Mouse (Mus musculus) lung, postnatal 0 days (tissue): ENCODE measurements around the gene Ncoa3. TPM values are rescaled to one million over a fixed set of nuclear protein-coding genes. Genes with fewer than 3 reads are reported as not detected.

ENCODE experiments used
- ATAC-seq: fragments of 200-750 bp; cut with Nextera tagmentation; 2 replicates; pipeline ENCODE4 v1.8.0; 2017; ENCODE audit warnings: moderate library complexity
- DNase-seq: peaks from one replicate; pipeline ENCODE4 v3.0.0-alpha.2; 2016; ENCODE audit warnings: low spot score
- H3K27ac ChIP-seq: fragments of 300-500 bp; sonication (generic); 2 replicates; pipeline ENCODE4 v1.5.1; 2014; ENCODE audit warnings: antibody characterized with exemption, mild to moderate bottlenecking, low read length, mixed read lengths
- H3K27me3 ChIP-seq: fragments of 300-500 bp; sonication (generic); replicated peaks from 2 replicates; pipeline ENCODE4 v1.6.1; 2014; ENCODE audit warnings: low read length, mixed read lengths; ENCODE audit not compliant: insufficient read depth
- H3K36me3 ChIP-seq: fragments of 300-500 bp; sonication (generic); 2 replicates; pipeline ENCODE4 v1.6.1; 2014; ENCODE audit warnings: low read length, mixed read lengths; ENCODE audit not compliant: insufficient read depth
- H3K4me1 ChIP-seq: fragments of 300-500 bp; sonication (generic); 2 replicates; pipeline ENCODE4 v1.6.1; 2014; ENCODE audit warnings: antibody characterized with exemption, low read depth, low read length, mixed read lengths; ENCODE audit not compliant: insufficient read depth
- H3K4me2 ChIP-seq: fragments of 300-500 bp; sonication (generic); replicated peaks from 2 replicates; pipeline ENCODE4 v1.6.1; 2014; ENCODE audit warnings: low read depth, mild to moderate bottlenecking, low read length, moderate library complexity, mixed read lengths
- H3K4me3 ChIP-seq: fragments of 300-500 bp; sonication (generic); 2 replicates; pipeline ENCODE4 v1.5.1; 2014; ENCODE audit warnings: low read depth, low read length
- H3K9ac ChIP-seq: fragments of 300-500 bp; sonication (generic); replicated peaks from 2 replicates; pipeline ENCODE4 v1.6.1; 2014; ENCODE audit warnings: low read depth, mild to moderate bottlenecking
- H3K9me3 ChIP-seq: fragments of 300-500 bp; sonication (generic); 2 replicates; pipeline ENCODE4 v1.6.1; 2016; ENCODE audit warnings: low read length, mixed read lengths
- CTCF ChIP-seq: IDR thresholded peaks from 2 replicates; pipeline ENCODE4 v1.5.1; 2016; ENCODE audit warnings: antibody characterized with exemption, mild to moderate bottlenecking
- EP300 ChIP-seq: IDR thresholded peaks from 2 replicates; pipeline ENCODE4 v1.6.1; 2016; ENCODE audit warnings: antibody characterized with exemption, mild to moderate bottlenecking, control low read depth
- WGBS: fragments of 180-500 bp; shearing (Covaris S2); extraction: QIAGEN DNeasy Blood & Tissue Kit; methylation state at CpG from one replicate; pipeline ENCODE4 v1.1.7; 2014; 5-methylcytosine and 5-hydroxymethylcytosine counted together
- polyA plus RNA-seq: library from polyadenylated mRNA; unstranded; fragments of >200 nt; fragmentation: Nextera tagmentation; extraction: Ambion mirVana; gene quantifications from 2 replicates; pipeline ENCODE4 v1.2.1, GENCODE M21; 2015

Gene Ncoa3
- polyA plus RNA-seq, 1 experiment from 2014 or later = 8.5 TPM

DNA sequence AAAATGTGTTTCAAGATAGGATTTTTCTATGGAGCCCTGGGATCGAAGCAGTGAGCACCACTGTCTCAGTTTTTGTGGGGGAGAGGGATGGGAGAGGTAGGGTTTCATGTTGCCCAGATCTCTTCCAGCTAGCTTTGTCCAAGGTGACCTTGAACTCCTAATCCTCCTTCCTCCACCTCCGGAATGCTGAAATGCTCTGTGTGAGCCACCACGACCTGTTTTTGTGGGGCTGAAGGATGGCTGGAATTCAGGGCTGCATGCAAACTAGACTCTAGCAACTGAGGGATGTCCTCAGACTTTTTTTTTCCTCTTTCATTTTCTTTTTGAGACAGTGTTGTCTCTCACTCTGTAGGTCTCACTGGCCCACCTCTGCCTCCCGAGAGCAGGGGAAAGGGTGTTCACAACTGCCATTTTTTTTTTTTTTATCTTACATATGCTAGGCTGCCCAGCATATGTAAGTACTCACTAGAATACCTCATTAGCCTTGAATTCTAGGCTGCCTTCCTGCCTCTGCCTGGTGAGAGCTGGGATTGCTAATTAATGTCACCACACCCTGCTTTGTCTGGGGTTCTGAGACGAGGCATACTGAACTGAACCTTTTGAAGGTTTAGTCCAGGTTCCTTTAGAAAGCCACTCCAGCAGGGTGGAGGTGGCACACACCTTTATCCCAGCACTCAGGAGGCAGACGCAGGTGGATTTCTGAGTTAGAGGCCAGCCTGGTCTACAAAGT, 11.0 kb upstream of the Ncoa3 start:
- H3K9ac ChIP-seq = no peak overlapping the region
- H3K4me3 ChIP-seq = no peak overlapping the region
- WGBS = 55% methylated on average over 6 of the region's 6 CpGs
- no peaks in the 10 kb centered on the region for H3K9me3 ChIP-seq
- no peak for ATAC-seq
- DNase-seq = no peak
- H3K4me2 ChIP-seq = no peak overlapping the region
- no peaks in the 10 kb centered on the region for H3K36me3 ChIP-seq
- TF ChIP-seq EP300 = no peak
- TF ChIP-seq CTCF = no peak
- no peaks in the 10 kb centered on the region for H3K27me3 ChIP-seq
- H3K4me1 ChIP-seq = 0 out of 2 replicates have a peak, but pooled peaks cover 3% of the 10 kb centered on the region
- no peak overlapping the region for H3K27ac ChIP-seq

DNA sequence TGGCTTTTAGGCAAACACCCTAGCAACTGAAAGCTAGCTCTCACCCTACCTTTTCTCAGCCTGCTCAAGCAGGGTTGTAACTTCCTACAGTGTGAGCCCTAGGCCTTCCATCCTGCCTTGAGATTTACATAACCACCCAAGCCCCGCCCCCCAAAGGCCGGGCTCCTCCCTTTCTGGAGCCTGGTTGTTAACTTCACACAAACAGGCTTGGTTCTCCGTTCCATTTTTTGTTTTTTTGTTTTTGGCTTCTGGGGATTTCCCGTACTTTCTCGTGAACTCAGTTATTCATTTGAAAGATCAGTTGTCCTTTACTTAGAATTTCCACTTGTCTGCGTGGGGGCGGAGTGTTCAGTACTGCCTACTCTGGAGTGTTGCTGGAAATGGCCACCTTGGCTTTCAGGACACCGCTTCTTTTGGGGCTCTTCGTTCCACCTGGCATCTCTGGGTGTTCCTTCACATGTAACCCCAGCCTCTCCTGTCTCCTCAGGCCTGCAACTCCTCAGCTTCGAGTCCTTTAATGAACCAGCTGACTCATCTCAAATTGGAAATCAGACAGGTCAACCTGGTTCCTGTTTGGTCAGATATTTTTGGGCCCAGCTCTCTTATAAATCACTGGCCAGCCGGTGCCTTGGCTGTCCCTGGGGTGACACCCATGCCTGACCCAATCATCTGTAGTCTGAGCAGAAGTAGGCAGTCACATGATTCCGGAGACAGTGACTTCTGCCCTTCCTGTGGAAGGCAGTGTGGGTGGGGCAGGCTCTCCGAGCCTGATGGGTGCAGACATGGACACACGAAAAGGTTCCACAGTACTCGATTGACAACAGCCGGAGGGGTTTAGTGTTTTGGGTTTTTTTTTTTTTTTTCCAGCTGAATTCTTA, 9.7 kb upstream of the Ncoa3 start:
- Histone ChIP-seq H3K36me3 (no peaks in the 10 kb centered on the region), H3K4me3 (no peak overlapping the region), H3K9ac (no peak overlapping the region), H3K27me3 (no peaks in the 10 kb centered on the region), H3K9me3 (no peaks in the 10 kb centered on the region), H3K4me2 (no peak overlapping the region), H3K4me1 (0 out of 2 replicates have a peak, but pooled peaks cover 3% of the 10 kb centered on the region), H3K27ac (peak overlapping the region; percentile 66)
- ATAC-seq (peak; percentile 92), DNase-seq (peak; percentile 83)
- WGBS = 45% methylated on average over 16 of the region's 16 CpGs
- TF ChIP-seq EP300 (peak; percentile 68), CTCF (no peak)

DNA sequence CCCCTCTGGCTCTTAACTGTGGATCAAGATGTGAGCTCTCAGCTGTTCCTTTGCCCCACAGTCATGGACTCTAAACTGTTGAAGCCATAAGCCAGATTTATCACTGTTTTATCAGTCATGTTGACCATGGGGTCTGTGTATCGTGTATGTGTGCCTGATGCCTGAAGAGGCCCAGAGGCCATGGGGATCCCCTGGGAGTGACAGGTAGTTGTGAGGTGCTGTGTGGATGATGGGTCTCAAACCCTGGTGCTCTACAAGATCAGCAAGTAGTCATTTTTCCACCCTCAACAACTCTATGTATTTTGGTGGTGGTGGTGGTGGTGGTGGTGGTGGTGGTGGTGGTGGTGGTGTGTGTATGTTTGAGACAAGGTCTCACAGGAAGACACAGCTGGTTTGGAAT, 8.1 kb upstream of the Ncoa3 start:
- H3K27me3 ChIP-seq = no peaks in the 10 kb centered on the region
- H3K9me3 ChIP-seq = no peaks in the 10 kb centered on the region
- H3K36me3 ChIP-seq = no peaks in the 10 kb centered on the region
- no peak overlapping the region for H3K9ac ChIP-seq
- H3K4me1 ChIP-seq = 0 out of 2 replicates have a peak, but pooled peaks cover 3% of the 10 kb centered on the region
- TF ChIP-seq EP300 (no peak), CTCF (no peak)
- no peak for ATAC-seq
- H3K4me2 ChIP-seq = no peak overlapping the region
- no peak for DNase-seq
- no peak overlapping the region for H3K27ac ChIP-seq
- 100% methylated on average over 1 of the region's 1 CpGs for WGBS
- H3K4me3 ChIP-seq = no peak overlapping the region

DNA sequence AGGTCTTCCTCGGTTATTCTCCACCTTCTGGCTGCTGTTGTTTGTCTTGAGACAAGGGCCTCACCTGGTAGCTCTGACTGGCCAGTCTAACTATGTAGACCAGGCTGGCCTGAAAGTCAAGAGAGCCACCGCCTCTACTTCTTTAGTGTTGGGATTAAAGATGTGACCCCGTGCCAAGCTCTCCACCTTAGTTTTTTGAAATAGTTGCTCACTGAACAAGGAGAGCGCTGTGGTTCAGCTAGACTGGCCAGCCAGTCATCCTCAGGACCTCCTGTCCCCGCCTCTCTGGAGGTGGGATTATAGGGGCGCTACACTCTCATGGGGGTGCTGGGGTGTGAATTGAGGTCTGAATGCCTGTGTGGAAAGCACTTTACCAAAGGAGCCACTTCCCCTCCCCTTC, 7.5 kb upstream of the Ncoa3 start:
- no peaks in the 10 kb centered on the region for H3K27me3 ChIP-seq
- WGBS = 89% methylated on average over 6 of the region's 6 CpGs
- TF ChIP-seq CTCF (no peak), EP300 (no peak)
- no peak overlapping the region for H3K4me3 ChIP-seq
- no peak overlapping the region for H3K9ac ChIP-seq
- no peaks in the 10 kb centered on the region for H3K9me3 ChIP-seq
- DNase-seq (no peak), ATAC-seq (no peak)
- H3K4me1 ChIP-seq = 0 out of 2 replicates have a peak, but pooled peaks cover 3% of the 10 kb centered on the region
- no peaks in the 10 kb centered on the region for H3K36me3 ChIP-seq
- no peak overlapping the region for H3K4me2 ChIP-seq
- H3K27ac ChIP-seq = no peak overlapping the region

DNA sequence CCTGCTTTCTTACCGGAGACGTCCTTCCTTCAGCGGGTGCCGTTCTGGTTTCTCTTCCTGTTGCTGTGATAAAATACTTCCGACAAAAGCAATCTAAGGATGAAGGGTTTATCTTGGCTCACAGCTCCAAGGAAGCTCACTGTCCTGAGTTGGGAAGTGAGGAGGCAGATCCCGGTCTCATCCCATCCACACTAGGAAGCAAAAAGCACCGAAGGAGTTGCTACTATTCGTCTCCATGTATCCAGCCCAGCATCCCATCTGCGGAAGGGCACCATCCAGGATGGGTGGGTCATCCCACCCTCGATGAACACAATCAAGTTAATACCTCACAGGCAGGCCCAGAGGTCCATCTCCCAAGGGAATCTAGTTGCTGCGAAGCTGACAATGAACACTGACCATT, 6.9 kb upstream of the Ncoa3 start:
- Histone ChIP-seq H3K27ac (no peak overlapping the region), H3K36me3 (no peaks in the 10 kb centered on the region), H3K4me3 (no peak overlapping the region), H3K4me1 (0 out of 2 replicates have a peak, but pooled peaks cover 3% of the 10 kb centered on the region), H3K9me3 (no peaks in the 10 kb centered on the region), H3K27me3 (no peaks in the 10 kb centered on the region), H3K9ac (no peak overlapping the region), H3K4me2 (no peak overlapping the region)
- ATAC-seq (no peak), DNase-seq (no peak)
- TF ChIP-seq CTCF (no peak), EP300 (no peak)
- WGBS = 76% methylated on average over 11 of the region's 11 CpGs

DNA sequence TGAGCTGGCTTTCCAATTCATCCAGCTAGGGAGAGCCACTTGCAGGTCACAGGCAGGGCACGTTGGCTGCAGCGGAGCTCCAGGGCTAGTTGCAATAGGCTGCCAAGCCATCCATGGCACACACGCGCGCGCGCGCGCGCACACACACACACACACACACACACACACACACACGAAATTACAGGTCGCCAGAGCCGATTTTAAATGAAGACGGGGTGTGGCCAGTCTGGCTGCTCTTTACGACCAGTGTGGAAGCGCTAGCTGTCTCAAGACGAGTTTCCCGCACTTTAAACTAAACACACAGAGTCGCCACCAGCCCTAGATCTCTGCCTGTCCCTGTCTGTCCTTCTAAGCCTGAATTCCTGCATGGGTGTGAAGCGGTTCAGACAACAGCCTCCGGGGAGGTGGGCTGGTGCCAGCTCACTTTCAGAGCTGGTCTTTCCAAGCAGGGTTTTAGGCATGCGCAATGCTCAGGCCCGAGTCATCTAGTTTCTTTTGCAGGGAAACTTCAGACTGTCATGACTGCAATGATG, 5.4 kb upstream of the Ncoa3 start:
- H3K27ac ChIP-seq = peak overlapping the region; percentile 76
- DNase-seq (peak; percentile 87), ATAC-seq (peak; percentile 59)
- H3K9ac ChIP-seq = no peak overlapping the region; the same call in 1 of the 2 replicates
- 0 out of 2 replicates have a peak, but pooled peaks cover 3% of the 10 kb centered on the region for H3K4me1 ChIP-seq
- H3K36me3 ChIP-seq = no peaks in the 10 kb centered on the region
- peak overlapping the region; percentile 67 for H3K4me2 ChIP-seq
- H3K9me3 ChIP-seq = no peaks in the 10 kb centered on the region
- TF ChIP-seq CTCF (peak; percentile 19), EP300 (no peak)
- no peaks in the 10 kb centered on the region for H3K27me3 ChIP-seq
- H3K4me3 ChIP-seq = peak overlapping the region; percentile 43
- WGBS = under 1% methylated on average over 23 of the region's 23 CpGs
